Mouse (Mus musculus) adrenal gland, adult 2 months (tissue): ENCODE measurements around the gene Tbca. TPM values are rescaled to one million over a fixed set of nuclear protein-coding genes. Genes with fewer than 3 reads are reported as not detected.
A peak's percentile ranks its signal among the peaks of the same experiment; 100 is the strongest.

Source experiments
- DNase-seq: peaks from one replicate; pipeline ENCODE4 v3.0.0; 2021
- long read RNA-seq: library from polyadenylated mRNA; stranded (forward); transcript quantifications from one replicate; pipeline ENCODE4 v2.0.0, GENCODE M21; 2021
- polyA plus RNA-seq: library from polyadenylated mRNA; depleted of rRNA; stranded (reverse); fragments of >200 nt; gene quantifications from 2 replicates; pipeline ENCODE4 v1.2.3, GENCODE M21; 2012; rRNA removed
- total RNA-seq, 2 experiments: library from RNA; stranded (reverse); gene quantifications; 2 replicates each; pipeline ENCODE4 v1.2.3; 2021

Gene Tbca
- total RNA-seq (100 to 1,000 TPM; 193 to 214 TPM), polyA plus RNA-seq (0.36 TPM in 1 of 2 replicates, not detected in the other)
- long read RNA-seq, transcript Tbca-201 (4 exons, 559 nt), result major isoform, 92 of 96 reads
- long read RNA-seq, partial matches to known transcripts, result 3 of 96 reads
- long read RNA-seq, other reads (novel, unspliced or antisense), result 1 of 96 reads

DNA sequence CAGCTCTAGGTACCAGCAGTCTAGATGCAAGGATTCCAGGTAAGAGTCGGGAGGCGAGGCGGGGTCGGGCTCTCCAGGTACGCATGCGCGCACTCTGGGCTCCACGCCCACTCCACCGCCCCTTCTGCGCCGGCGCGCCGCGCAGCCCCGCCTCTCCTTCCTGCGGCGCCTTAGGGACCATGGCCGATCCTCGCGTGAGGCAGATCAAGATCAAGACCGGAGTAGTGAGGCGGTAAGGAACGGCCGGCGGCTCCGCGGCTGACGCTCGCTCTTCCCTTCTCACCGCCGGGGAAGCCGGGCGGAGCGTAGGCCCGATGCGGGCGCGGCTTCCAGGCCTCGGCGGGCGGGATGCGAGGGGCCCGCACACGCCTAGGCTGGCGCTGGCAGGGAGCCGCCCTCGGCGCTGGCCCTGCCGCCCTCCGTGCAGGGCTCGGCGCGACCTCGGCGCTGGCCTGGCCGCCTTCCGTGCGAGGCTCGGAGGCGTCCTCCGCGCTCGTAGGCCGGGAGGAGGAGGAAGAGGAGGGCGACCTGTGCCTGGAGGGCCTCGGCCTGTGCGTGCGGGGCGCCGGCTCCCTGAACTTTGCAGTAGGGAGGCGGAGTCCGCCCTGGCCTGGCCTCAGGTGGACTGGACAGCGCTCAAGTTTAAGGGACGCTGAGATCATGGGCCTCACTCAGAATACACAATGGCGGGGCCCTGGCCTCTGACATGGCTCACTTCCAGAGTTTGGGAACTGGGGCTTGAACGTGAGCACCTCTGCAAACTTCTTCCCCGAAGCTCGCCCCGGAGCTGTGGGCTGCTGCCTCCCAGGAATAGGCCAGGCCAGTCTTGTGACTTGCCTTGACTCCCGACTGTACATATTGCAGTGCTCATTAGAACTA lies at the start of gene Tbca:
Tbca (plus strand) TSS at position 140 of the 879 bp plus-strand sequence.
- peak; percentile 94 for DNase-seq

DNA sequence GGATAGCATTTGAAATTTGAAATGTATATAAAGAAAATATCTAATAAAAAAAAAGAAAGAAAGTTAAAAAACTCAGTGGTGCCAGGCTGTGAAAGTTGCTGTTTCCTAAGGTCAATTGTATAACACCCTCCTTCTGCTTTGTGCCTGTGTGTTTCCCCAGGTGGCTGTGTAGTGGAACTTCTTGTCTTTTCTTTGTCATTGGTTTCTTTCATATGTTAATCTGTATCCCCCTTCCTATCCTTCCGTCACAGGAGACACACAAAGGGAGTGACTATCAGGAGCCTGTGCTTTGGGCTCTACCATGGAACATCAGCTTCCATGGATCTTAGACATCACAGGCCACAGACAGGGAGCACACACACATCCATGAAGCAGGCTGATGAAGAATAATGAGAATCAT lies 43.5 kb upstream of the Tbca start:
- DNase-seq, result no peak

DNA sequence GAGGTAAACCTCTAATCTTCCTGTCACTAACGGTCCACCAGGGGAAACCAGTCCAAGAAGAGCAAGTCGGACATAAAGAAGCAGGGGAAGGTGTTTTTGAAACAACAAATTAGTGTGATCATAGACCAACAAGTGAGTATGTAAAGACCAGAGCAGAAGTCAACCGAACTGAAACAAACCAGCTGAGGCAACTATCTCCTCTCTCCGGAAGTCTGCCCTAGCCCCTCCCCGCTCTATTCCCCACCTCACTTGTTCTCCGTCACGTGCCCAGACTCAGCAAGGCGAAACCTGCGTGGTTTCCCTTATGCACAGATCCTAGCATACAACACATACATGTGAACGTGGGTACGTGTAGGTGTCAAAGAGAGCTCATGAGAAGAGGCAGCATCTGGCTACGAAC lies 22.9 kb upstream of the Tbca start:
- DNase-seq, result no peak

DNA sequence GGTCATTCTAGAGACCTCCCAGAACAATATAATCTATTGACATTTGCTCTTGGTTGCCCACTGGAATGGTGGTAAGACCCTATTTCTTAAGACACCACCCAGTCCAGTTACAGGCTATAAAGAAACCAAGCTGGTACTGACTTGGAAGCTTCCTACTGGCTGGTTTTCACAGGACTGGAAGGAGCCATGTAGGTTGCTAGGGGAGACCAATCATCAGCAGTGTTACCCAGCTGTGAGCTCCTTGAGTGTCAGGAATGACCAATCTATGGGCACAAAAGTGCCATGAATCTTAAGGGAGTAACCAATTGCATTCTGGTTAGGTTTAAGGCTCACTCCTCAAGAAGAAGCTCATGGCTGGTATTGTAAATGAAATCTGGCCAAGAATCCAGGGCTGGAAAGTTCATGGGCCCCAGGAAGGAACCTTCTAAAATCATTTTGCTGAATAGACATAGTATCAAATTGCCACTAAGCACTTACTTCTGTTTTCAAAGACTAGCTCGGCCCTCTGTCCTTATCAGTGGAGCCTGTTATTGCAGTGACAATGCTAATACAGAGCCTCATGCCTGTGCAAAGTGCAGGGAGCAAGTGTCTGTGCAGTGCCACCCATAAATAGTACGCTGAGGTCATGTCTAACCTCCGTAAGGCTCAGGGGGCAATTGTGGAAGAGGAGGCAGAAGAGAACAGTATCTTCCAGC lies 20.1 kb upstream of the Tbca start:
- DNase-seq, result no peak

DNA sequence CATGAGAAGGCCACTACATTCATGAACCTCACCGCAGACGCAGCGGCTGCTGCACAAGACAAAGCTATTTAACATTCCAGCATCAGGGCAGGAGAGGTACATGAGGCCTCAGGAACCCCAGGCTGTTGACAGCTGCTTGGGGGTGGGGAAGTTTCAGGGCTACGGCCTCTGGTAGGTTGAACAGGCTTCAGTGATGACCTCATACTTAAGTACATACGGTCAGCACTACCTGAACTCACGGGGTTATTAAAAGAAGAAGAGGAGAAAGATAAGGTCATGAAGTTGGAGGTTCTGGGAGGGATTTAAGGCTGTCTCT lies 19.6 kb upstream of the Tbca start:
- DNase-seq, result no peak

DNA sequence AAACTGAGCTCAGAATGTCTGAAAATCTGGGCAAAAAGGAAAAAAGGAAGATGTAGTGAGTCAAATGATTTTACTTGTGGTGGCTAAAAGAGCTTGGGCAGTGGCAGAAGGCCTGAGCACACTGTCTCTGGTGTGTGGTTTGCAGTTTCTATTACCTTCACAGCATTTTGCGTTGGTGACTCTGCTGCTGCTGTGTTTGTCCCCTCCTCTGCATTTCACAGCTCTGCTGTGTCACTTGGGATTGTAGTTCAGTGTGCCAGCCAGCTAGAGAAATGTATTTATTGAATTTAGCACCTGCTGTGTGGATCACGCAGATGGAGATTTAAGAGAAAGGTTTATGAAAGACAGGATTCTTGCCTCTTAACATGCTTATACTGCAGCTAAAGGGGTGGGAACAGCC lies 1.8 kb upstream of the Tbca start:
- DNase-seq, result no peak

DNA sequence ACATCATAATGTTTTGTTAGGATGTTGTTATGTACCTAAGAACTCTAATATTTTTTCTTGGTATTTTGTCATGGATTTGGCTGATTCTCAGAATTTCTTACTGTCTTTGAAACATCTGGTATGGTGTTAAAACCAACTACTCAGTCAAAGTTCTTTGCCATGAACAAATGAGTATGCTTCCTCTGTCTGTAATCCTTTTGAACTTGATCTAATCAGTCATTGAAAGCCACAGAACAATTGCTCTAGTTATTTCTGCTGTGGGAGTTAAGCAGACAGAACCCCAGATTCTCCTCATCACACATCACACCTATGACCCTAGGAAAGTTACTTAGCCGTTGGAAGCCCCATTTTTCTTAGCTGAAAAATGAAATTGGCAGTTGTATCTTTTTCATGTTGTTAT lies 6.0 kb downstream of the Tbca start:
- no peak for DNase-seq

DNA sequence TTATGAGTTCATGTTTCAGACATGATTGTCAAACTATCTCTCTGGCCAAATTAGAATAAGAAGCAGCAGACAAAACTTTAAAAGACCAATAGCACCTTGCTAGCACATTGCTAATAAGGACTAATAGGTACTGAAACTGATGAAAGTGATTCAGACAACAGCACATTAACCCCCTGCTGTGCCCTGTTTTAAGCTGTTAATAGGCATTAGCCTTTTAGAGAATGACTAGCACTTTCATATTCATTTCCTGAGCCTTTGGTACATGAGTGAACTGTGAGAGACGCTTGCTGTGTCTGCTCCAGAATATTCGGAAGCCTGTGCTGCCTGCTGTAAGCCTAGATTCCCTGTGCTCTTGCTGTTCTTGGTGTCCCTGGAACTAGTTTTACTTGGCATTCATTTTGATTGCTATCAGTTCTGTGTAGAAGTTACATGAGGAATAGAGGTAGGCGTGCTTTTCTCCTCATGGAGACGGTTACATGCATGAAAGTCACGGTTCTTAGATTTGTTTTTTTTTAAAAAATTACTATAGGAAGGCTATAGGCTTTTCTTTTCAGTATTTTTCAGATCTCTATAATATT lies 14.9 kb downstream of the Tbca start:
- no peak for DNase-seq

DNA sequence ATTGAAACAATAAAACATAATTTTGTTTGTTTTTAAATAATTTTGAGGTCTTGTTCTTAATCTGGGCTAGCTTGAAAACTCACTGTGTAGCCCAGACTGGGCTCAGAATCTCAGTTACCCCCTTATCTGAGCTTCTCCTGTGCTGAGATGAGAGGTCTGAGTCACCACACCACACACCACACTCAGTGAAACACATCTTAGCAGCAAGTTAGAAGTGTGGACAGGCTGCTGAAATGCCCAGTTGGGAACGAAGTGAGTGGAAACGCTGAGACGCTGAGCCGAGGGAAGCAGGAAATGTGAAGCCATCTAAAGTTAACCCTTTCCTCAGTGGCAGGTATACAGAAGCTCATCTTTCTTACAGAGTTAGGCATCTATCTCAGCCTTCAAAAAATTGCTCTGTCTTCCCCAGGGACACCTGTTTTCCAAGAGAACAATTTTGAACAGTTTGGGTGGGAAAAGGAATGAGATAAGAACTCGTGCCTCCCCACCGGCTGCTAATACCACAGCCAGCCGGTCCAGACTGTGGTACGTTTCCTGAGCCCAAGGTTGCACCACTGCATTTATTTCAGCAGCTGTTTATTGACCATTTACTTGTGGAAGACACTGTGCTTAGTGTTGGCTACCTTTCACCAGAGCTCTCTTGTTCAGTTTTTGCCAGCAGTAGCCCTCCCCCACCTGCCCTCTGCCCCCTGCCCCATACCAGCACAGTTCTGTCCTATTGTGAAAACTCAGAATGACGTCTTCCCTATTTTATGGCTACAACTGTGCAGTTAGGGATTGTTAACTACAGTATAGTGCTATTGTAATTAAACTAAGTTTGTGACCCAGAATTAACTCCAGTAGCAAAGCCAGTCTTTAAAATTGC lies 17.8 kb downstream of the Tbca start:
- DNase-seq, result no peak

DNA sequence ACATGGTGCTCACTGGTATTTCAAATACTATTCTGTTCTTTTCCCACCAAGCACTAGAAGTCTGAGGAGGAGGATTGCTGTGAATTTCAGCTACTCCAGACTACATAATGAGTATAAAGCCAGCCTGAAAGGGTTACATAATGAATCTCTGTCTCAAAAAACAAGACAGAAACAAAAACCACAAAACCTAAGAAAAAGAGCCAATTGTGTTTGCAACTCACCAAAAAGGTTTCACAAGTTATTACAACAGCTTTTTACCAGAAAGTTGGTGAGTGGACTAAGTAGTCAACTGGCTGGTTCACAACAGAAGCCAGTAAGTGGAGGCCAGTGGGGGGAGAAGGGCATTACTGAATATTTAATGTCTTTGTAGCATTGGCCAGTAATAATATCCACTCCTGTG lies 19.9 kb downstream of the Tbca start:
- no peak for DNase-seq

DNA sequence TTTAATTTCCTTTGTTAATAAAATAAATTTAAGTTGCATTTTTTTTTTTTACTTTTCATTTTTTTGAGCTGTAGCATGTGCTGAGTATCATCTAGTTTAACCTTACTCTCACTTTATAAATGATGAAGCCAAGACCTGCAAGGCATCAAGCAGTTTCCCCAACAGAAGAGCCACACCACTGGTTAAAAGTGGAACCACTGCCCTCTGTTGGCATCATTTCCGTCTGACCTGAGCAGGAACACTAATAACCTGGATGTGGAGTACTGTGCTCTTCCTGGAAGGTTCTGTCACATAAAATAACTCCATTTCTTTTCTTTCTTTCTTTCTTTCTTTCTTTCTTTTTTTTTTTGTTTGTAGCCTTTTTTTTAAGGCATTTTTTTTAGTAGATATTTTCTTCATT lies 21.0 kb downstream of the Tbca start:
- no peak for DNase-seq

DNA sequence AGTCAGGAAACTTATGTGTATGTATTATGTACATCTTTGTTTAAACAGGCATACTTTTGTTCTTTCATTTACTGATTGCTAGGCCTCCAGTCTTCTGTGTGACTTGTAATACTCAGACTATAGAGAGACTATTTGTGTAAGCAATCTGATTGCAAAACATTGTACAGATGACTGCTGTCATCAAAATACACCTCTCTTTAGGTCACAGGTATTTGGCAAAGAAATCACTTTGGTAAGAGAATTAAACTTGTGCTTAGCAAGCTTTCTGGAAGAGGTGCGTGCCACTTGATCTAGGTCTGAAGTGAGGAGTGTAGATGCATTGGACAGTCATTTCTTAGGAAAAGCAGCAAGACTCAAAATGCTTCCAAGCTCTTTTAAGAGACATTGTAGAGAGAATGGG lies 22.7 kb downstream of the Tbca start:
- no peak for DNase-seq

DNA sequence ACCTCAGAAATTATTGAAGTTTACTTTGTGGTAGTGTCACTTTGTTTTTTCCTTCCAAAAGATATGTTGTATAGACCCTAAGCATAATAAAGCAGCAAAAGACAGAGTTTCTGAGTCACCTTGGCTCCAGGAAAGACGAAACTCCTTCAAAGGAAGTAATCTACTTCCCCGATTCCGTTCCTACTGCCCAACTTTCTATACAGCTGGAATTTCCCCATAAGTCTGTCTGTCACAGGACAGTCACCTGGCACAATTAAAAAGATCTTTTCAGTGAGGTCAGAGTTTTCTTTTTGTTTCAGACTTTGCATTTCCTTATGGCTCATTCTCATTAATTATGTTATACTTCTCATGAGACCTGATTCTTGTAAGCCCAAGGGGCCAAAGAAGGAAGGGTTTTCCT lies 25.1 kb downstream of the Tbca start:
- DNase-seq, result no peak

DNA sequence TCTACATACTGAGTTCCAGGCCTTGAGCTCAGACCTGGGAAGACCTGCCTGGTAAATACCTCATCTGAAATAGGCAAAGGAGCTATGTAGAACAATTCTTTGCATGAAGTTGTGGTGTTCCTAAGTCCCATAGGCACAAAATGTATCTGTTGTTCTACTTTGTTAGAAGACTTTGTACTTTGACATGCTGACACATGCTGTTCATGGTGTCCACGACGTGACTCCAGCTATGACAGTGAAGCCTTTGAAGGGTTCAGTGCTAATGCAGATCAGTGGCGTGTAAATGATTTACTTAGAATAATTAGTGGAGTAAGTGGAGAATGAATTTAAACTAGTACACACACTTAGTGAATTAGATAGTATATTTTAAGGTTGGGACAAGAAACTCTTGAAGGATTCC lies 31.8 kb downstream of the Tbca start:
- DNase-seq, result no peak

DNA sequence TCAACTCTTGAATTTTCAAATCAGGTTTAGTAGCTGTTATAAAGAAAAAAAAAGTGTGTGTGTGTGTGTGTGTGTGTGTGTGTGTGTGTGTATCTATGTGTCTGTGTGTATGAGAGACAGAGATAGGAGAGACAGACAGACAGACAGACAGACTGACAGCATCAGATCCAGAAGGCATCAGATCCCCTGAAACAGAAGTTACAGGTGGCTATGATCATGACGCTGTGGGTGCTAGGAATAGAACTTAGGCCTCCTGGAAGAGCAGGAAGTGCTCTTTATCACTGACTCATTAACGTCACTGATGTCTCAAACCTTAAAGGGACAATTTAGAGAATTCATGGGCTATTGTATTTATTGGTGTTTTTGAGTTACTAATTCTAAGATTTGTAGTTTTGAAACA lies 32.2 kb downstream of the Tbca start:
- DNase-seq, result no peak

DNA sequence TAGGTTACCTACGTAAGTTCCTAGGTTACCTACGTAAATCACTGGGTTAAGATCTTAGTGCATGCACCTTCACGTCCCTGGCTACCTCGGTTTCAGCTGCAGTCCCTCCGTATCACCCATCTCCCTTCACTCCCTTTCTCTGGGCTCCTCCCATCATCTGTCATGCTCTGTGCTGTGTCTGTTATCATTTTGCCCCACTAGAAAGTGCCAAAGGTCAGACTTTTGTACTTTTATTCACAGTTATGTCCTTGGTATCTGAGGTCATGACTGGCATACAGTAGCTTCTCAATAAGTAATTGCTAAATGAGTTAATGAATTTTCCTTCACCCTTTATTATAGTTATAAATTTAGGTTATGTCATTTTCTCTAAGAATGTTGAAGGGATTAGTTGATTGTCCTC lies 37.7 kb downstream of the Tbca start:
- no peak for DNase-seq

DNA sequence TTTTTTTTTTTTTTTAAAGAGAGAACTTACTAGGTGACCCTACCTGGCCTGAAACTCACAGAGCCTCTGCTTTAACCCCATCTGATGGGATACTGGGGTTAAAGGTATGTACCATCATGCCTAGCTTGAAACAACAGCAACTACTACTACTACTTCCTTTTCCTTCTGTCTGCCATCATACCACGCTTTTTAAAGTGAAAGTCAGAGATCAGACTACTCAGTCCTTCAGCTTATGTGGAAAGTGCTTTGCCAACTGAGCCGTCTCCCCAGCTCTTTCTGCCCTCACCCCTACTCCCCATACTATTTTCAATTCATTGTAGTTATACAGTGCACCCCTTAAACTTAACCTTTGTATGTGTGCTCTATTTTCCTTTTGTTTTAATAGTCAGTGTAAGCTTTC lies 38.3 kb downstream of the Tbca start:
- DNase-seq, result no peak

DNA sequence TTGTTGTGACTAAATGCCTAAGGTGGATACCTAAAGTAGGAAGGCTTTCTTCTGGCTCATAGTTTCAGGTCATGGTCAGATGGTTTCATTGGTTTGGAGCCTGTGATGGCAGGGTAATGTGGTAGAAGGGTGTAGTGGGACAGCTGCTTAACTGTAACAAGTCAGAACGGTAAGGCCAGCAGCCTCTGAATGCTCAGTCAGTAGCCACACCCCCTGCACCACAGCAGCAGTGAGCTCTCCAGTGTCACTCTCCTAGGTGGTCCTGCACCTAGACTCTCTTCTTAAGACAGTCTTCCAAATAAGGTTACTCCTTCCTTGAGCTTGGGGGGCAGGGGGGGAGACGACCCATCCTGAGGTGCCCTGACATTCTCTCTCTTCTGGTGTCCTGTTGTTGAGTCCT lies 39.1 kb downstream of the Tbca start:
- DNase-seq, result no peak

DNA sequence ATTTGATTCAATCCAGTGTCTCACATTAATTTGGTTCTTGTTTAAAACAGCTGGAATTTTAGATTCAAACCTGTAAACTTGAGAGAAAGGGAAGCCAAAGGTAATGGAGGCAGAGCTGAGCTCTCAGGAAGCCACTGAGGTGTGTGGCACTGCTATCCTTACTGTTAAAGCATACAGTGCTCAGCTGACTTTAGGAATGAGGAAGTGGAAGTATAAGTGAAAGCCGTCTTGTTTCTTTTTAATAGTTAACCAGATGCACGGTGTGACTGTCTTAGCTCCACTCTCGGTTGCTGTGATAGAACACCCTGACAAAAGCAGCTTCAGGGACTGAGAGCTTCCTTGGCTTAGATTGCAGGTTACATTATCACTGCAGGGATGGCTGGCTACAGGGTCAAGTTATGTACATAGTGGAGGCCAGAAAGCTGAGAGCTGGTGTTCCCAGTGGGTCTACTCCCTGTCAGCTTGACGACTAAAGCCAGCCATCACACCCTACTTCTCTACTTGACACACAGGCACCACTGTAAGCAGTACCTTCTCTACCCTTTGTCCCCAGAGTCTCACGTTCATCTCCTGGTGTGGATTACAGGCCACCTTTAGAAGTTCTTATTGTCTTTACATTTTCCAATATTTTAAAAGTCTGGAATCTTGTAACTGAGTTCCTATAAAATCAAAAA lies 49.5 kb downstream of the Tbca start:
- no peak for DNase-seq

DNA sequence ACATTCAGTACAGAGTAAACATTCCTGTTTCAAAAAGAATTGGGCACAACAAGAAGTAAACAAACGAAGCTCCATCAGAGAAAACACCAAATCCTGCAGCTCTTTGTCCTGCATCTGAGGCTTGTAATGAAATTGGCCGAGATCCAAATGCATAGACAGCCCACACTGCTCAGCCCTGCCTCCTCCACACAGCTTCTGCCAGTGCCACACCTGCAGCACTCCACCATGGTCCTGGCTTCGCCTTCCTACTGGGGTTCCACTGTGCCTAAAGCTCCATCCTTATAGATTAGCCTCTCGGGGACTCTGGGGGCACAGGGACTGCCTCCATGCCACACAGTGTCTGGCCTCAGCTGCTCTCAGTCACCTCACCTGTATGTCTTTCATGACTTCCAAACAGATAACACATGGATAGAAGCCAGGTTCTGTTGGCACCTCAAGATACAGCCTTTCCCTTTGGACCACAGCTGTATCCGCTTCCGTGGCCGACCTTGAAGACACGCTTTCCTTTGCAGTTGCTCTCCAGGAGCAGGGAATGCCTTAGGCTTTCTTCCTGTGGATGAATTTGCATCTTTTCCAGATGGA lies 50.1 kb downstream of the Tbca start:
- no peak for DNase-seq

DNA sequence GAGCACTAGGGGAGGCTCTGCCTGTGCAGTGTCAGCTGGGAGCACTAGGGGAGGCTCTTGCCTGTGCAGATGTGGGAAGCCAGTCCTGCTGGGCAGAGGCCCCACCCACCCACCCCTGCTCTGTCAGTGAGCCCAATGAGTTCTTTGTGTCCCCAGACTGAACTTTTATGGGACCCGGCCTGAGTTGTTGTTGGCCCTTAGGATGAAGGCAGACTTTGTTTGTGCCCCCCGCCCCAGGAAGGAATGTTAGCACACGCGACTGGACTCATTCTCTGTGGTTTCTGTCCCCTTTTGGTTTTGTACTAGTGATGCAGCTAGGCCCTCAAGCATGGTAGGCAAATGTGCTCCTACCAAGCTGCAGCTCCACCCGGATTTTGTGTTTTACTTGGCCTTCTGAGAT lies 54.5 kb downstream of the Tbca start:
- DNase-seq, result no peak
